Mouse (Mus musculus): ENCODE data around the gene Smim1. TPM values are rescaled to one million over a fixed set of nuclear protein-coding genes. Genes with fewer than 3 reads are reported as not detected.

Smim1 gene
- polyA plus RNA-seq, 1 experiment from 2014 or later, result 35.4 TPM

DNA sequence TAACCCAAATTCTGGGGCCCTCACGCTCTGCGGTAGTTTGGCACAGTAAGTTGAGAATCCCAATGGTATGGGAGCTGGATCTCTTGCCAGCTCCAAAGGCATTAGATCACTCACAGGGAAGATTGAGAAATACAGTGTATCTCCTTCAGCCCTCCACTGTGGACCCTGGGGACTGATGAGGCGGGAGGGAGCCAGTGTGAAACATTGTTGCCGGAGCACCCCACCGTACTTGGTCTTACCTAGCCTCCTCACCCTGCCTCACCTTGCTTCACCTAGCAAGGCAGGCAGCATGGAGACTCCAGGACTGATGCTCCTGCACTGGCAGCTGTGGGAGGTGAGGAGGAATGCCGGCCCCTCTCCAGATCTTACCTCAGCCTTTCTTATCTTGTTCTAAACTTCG, 29.5 kb upstream of the Smim1 start:
- ATAC-seq (ENCODE audit: low FRiP score, low TSS enrichment), result no peak
- Histone ChIP-seq H3K4me2 (replicated peaks; ENCODE audit: low read depth, low read length) (no peak overlapping the region), H3K9ac (ENCODE audit: low read depth, low read length) (no peak overlapping the region), H3K4me3 (ENCODE audit: low read length) (no peak overlapping the region), H3K9me3 (ENCODE audit: control insufficient read depth, low read length) (no peaks in the 10 kb centered on the region), H3K4me1 (ENCODE audit: control insufficient read depth, insufficient read depth, low read length) (no peaks in the 10 kb centered on the region), H3K27me3 (ENCODE audit: control insufficient read depth, insufficient read depth, low read length) (no peaks in the 10 kb centered on the region), H3K36me3 (ENCODE audit: control insufficient read depth, insufficient read depth, low read length) (no peaks in the 10 kb centered on the region), H3K27ac (ENCODE audit: low read depth, low read length) (no peak overlapping the region)
- 88% methylated on average over 7 of the region's 7 CpGs for WGBS

DNA sequence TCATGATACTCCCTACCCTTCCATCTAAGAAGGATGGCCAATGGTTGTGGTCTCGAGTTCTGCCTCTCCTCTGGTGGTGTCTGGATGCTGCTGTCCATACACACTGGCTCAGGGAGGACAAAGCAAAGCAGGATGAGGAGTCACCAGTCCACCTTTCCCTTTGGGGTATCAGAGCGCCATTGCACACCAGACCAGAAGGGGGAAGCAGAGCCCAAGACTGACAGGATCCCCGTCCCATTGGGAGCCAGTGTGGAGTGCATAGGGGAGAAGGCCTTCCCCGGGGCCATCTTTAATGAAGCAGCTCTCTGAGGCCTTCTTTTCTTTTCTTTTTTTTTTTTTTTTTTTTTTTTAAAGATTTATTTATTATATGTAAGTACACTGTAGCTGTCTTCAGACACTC, 27.0 kb upstream of the Smim1 start:
- Histone ChIP-seq H3K36me3 (ENCODE audit: control insufficient read depth, insufficient read depth, low read length) (no peaks in the 10 kb centered on the region), H3K27ac (ENCODE audit: low read depth, low read length) (no peak overlapping the region), H3K4me3 (ENCODE audit: low read length) (no peak overlapping the region), H3K27me3 (ENCODE audit: control insufficient read depth, insufficient read depth, low read length) (no peaks in the 10 kb centered on the region), H3K4me2 (replicated peaks; ENCODE audit: low read depth, low read length) (no peak overlapping the region), H3K9ac (ENCODE audit: low read depth, low read length) (no peak overlapping the region), H3K9me3 (ENCODE audit: control insufficient read depth, low read length) (no peaks in the 10 kb centered on the region), H3K4me1 (ENCODE audit: control insufficient read depth, insufficient read depth, low read length) (no peaks in the 10 kb centered on the region)
- ATAC-seq (ENCODE audit: low FRiP score, low TSS enrichment), result no peak
- 75% methylated on average over 4 of the region's 4 CpGs for whole genome bisulfite sequencing

DNA sequence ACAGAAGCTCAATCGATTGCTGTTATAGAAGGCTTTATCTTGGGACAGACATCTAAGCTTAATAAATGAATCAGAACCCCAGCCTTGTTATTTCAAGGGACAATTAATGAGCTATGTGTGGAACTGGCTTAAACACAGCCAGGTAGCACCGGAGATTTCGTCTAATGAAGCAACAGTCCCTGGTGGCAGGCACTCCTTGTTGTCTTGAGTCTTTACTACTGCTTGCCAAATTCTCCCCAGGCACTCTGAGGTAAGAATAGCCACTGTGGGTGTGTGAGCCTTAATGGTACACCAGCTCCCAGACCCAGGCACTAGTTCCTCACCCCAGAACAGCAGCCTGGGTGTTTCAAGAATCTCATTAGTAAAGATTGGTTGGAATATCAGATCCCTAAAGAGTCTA, 25.4 kb upstream of the Smim1 start:
- Histone ChIP-seq H3K9me3 (ENCODE audit: control insufficient read depth, low read length) (no peaks in the 10 kb centered on the region), H3K9ac (ENCODE audit: low read depth, low read length) (no peak overlapping the region), H3K4me2 (replicated peaks; ENCODE audit: low read depth, low read length) (no peak overlapping the region), H3K4me1 (ENCODE audit: control insufficient read depth, insufficient read depth, low read length) (no peaks in the 10 kb centered on the region), H3K4me3 (ENCODE audit: low read length) (no peak overlapping the region), H3K36me3 (ENCODE audit: control insufficient read depth, insufficient read depth, low read length) (no peaks in the 10 kb centered on the region), H3K27me3 (ENCODE audit: control insufficient read depth, insufficient read depth, low read length) (no peaks in the 10 kb centered on the region), H3K27ac (ENCODE audit: low read depth, low read length) (no peak overlapping the region)
- no peak for ATAC-seq (ENCODE audit: low FRiP score, low TSS enrichment)
- 89% methylated on average over 3 of the region's 3 CpGs for WGBS

DNA sequence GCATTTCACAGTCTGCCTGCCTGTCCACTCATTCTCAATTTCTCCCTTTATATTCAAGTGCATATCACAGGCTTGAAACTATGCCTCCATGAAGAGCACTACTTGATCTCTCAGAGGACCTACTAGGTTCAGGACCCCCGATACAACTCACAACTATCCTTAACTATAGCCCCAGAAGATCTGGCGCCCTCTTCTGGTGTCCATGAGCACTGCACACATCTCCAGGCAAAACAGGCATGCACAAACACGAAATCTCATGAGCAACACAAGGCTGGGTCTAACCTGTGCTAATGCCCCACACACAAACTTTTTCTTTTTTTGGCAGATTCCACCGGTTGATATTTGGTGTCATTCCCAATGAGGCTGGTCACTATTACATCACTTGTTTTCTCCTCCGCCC, 19.8 kb upstream of the Smim1 start:
- ATAC-seq (ENCODE audit: low FRiP score, low TSS enrichment), result no peak
- Histone ChIP-seq H3K27ac (ENCODE audit: low read depth, low read length) (no peak overlapping the region), H3K4me3 (ENCODE audit: low read length) (no peak overlapping the region), H3K4me2 (replicated peaks; ENCODE audit: low read depth, low read length) (no peak overlapping the region), H3K9ac (ENCODE audit: low read depth, low read length) (no peak overlapping the region), H3K27me3 (ENCODE audit: control insufficient read depth, insufficient read depth, low read length) (no peaks in the 10 kb centered on the region), H3K4me1 (ENCODE audit: control insufficient read depth, insufficient read depth, low read length) (no peaks in the 10 kb centered on the region), H3K9me3 (ENCODE audit: control insufficient read depth, low read length) (no peaks in the 10 kb centered on the region), H3K36me3 (ENCODE audit: control insufficient read depth, insufficient read depth, low read length) (no peaks in the 10 kb centered on the region)
- WGBS, result 73% methylated on average over 5 of the region's 5 CpGs

DNA sequence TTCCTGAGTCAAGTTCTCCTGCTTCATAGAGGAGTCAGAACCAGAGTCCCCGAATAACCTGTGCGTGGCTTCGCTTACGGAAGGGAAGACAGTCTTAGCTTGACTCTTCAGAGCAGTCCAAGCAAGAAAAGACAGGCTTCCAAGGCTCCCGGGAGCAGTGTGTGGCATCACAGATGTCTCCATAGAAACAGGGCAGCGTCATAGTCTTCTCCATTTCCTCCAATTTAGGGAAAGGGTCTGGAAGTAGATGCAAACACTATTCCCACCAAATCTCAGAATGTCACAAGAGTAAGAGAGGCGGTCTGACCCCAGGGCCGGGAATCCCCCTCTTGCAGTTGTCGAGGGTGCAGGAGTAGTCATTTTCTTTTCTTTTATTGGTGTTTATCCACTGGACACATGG, 16.5 kb upstream of the Smim1 start, which contains the start of gene Ccdc27:
TSS of gene Ccdc27 (minus strand) at position 101 of the 400 bp plus-strand sequence.
- no peaks in the 10 kb centered on the region for H3K4me1 ChIP-seq (ENCODE audit: control insufficient read depth, insufficient read depth, low read length)
- H3K9me3 ChIP-seq (ENCODE audit: control insufficient read depth, low read length), result no peaks in the 10 kb centered on the region
- no peak within 1 kb of the TSS for H3K4me3 ChIP-seq (ENCODE audit: low read length)
- no peak within 1 kb of the TSS for H3K4me2 ChIP-seq (replicated peaks; ENCODE audit: low read depth, low read length)
- no peaks in the 10 kb centered on the region for H3K36me3 ChIP-seq (ENCODE audit: control insufficient read depth, insufficient read depth, low read length)
- no peak for ATAC-seq (ENCODE audit: low FRiP score, low TSS enrichment)
- no peaks in the 10 kb centered on the region for H3K27me3 ChIP-seq (ENCODE audit: control insufficient read depth, insufficient read depth, low read length)
- WGBS, result 73% methylated on average over 9 of the region's 9 CpGs
- no peak within 1 kb of the TSS for H3K9ac ChIP-seq (ENCODE audit: low read depth, low read length)
- no peak within 1 kb of the TSS for H3K27ac ChIP-seq (ENCODE audit: low read depth, low read length)

DNA sequence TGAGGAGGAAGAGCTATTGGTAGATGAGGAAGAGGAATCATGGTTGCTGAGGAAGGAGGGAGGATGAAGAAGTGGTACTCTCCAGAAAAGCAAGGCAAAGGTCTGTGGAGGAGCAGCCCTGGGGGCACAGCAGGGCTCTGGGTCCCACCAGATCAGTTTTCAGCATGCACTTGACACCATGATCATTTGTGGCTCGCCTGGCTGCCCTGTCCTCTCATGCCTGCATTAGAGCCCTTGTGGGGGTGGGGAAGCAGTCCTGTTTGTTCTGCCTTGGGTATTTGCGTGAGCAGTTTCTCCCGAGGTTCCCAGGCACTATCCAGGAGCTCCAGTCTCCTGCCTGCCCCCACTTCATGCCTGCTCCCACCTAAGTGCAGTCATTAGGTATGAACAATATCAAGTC, 11.1 kb upstream of the Smim1 start:
- H3K4me1 ChIP-seq (ENCODE audit: control insufficient read depth, insufficient read depth, low read length), result peaks cover 7% of the 10 kb centered on the region; the same call in 1 of the 2 replicates
- no peak overlapping the region for H3K4me3 ChIP-seq (ENCODE audit: low read length)
- H3K9ac ChIP-seq (ENCODE audit: low read depth, low read length), result no peak overlapping the region
- H3K36me3 ChIP-seq (ENCODE audit: control insufficient read depth, insufficient read depth, low read length), result no peaks in the 10 kb centered on the region
- no peaks in the 10 kb centered on the region for H3K27me3 ChIP-seq (ENCODE audit: control insufficient read depth, insufficient read depth, low read length)
- WGBS, result 16% methylated on average over 3 of the region's 3 CpGs
- H3K4me2 ChIP-seq (replicated peaks; ENCODE audit: low read depth, low read length), result no peak overlapping the region
- peak; percentile 65; the same call in 1 of the 2 replicates for ATAC-seq (ENCODE audit: low FRiP score, low TSS enrichment)
- no peak overlapping the region for H3K27ac ChIP-seq (ENCODE audit: low read depth, low read length)
- H3K9me3 ChIP-seq (ENCODE audit: control insufficient read depth, low read length), result no peaks in the 10 kb centered on the region

DNA sequence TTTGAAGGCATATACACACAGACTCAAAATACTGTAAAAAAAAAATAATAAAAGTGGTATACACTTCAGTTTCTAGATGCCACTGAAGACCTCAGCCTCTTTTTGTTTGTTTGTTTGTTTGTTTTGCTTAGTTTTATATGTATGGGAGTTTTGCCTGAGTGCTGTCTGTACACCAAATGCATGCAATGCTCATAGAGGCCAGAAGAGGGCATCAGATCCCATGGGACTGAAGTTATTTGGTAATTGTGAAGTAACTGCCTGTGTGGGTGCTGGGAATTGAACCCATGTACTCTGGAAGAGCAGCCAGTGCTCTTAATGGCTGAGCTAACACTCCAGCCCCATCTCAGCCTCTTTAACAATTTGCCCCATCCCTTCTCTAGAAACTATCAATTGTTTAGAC, 2.6 kb upstream of the Smim1 start:
- Histone ChIP-seq H3K9me3 (ENCODE audit: control insufficient read depth, low read length) (no peaks in the 10 kb centered on the region), H3K4me2 (replicated peaks; ENCODE audit: low read depth, low read length) (no peak overlapping the region), H3K27ac (ENCODE audit: low read depth, low read length) (no peak overlapping the region), H3K4me3 (ENCODE audit: low read length) (no peak overlapping the region), H3K27me3 (ENCODE audit: control insufficient read depth, insufficient read depth, low read length) (0 out of 2 replicates have a peak, but pooled peaks cover 4% of the 10 kb centered on the region), H3K4me1 (ENCODE audit: control insufficient read depth, insufficient read depth, low read length) (peaks cover 28% of the 10 kb centered on the region), H3K9ac (ENCODE audit: low read depth, low read length) (no peak overlapping the region), H3K36me3 (ENCODE audit: control insufficient read depth, insufficient read depth, low read length) (no peaks in the 10 kb centered on the region)
- ATAC-seq (ENCODE audit: low FRiP score, low TSS enrichment), result no peak

DNA sequence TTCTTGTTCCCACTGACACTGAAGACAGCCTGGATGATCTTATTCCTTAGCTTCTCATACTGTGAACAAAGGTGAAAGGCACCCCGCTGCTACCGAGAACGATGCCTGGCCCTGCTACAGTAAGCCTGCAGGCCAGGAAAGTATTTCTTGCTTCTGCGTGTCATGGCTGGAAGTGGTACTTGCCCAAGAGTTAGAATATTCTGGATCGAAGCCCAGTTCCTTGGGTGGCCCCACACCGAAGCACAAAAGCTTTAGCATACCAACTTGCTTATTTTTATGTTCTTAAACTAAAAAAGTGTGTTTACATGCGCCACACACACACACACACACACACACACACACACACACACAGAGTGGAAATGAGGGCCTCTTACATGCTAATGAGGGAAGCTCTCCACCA, 2.0 kb upstream of the Smim1 start:
- Histone ChIP-seq H3K27ac (ENCODE audit: low read depth, low read length) (no peak overlapping the region), H3K4me1 (ENCODE audit: control insufficient read depth, insufficient read depth, low read length) (peaks cover 34% of the 10 kb centered on the region), H3K9me3 (ENCODE audit: control insufficient read depth, low read length) (no peaks in the 10 kb centered on the region), H3K9ac (ENCODE audit: low read depth, low read length) (no peak overlapping the region), H3K36me3 (ENCODE audit: control insufficient read depth, insufficient read depth, low read length) (no peaks in the 10 kb centered on the region), H3K4me3 (ENCODE audit: low read length) (no peak overlapping the region), H3K27me3 (ENCODE audit: control insufficient read depth, insufficient read depth, low read length) (0 out of 2 replicates have a peak, but pooled peaks cover 4% of the 10 kb centered on the region), H3K4me2 (replicated peaks; ENCODE audit: low read depth, low read length) (no peak overlapping the region)
- 82% methylated on average over 7 of the region's 7 CpGs for WGBS
- no peak for ATAC-seq (ENCODE audit: low FRiP score, low TSS enrichment)

DNA sequence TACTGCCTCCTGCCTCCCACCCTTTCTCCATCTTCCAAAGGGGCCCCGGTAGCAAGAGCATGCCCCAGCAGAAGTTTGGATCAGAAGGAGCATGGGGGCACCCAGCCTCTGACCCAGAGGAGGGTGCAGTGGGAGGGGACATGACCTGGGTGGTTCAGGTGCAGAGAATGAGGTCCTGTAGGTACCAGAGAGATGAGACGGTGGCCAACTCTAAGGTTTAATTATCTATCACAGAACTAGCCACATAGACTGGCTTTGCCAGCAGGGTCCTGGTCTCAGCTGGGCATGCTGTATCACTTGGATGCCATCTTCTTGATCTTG, 371 bp upstream of the Smim1 start:
- Histone ChIP-seq H3K4me1 (ENCODE audit: control insufficient read depth, insufficient read depth, low read length) (peaks cover 47% of the 10 kb centered on the region), H3K4me3 (ENCODE audit: low read length) (peak overlapping the region; percentile 48), H3K4me2 (replicated peaks; ENCODE audit: low read depth, low read length) (peak overlapping the region; percentile 73), H3K27ac (ENCODE audit: low read depth, low read length) (no peak overlapping the region), H3K9ac (ENCODE audit: low read depth, low read length) (peak overlapping the region; percentile 61; the same call in 1 of the 2 replicates), H3K36me3 (ENCODE audit: control insufficient read depth, insufficient read depth, low read length) (peaks cover 5% of the 10 kb centered on the region), H3K27me3 (ENCODE audit: control insufficient read depth, insufficient read depth, low read length) (0 out of 2 replicates have a peak, but pooled peaks cover 4% of the 10 kb centered on the region), H3K9me3 (ENCODE audit: control insufficient read depth, low read length) (no peaks in the 10 kb centered on the region)
- ATAC-seq (ENCODE audit: low FRiP score, low TSS enrichment), result no peak
- 32% methylated on average over 2 of the region's 2 CpGs for WGBS
